In the genomic region with DNA sequence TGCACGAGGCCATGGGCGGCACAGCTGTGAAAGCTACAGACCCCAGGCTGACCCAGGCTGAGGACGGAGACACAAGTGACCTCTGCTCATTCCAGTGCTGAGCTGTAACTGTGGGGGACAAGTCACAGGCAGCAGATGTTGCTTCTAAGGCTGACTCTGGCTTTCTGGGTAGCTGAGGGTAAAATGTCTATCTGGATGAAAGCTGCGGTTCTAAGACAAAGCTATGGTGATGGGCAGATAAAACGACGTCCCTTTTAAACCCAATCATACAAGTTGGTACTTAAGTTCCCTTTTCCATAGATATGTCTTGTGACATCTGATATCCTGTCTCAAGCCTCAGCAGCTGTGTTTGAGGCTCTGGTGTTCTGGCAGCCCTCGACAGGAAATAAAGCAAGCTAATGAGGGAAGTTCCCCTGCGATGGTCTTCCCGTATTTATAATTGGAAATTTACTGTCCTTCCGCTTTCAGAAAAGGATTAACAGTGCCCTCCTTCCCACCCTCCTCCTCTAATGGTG, we compare ENCODE assay signal across 8 mouse cellular contexts.
A peak's percentile ranks its signal among the peaks of the same experiment; 100 is the strongest.
DNase-seq lines count a peak whose midpoint lies in the region; ATAC-seq and TF ChIP-seq lines count a peak whose summit lies in the region.

No protein-coding gene starts in this region.

- no peak for TF ChIP-seq CTCF in brain, embryonic 14.5 days (IDR thresholded peaks at IDR 0.05; ENCODE audit: borderline replicate concordance, extremely low read depth, insufficient read depth, insufficient read length)
- no peak for TF ChIP-seq CTCF in kidney, postnatal 0 days (IDR thresholded peaks at IDR 0.05; ENCODE audit: low read depth)
- no peak for TF ChIP-seq CTCF in layer of hippocampus, adult 2 months (conservative IDR thresholded peaks at IDR 0.05)

- no peak overlapping the region for H3K9ac ChIP-seq in heart, embryonic 12.5 days
- H3K9ac ChIP-seq in kidney, postnatal 0 days (ENCODE audit: low read depth, low read length), result no peak overlapping the region

- H3K36me3 ChIP-seq in heart, embryonic 12.5 days, result peaks cover 12% of the 10 kb centered on the region; the same call in 1 of the 2 replicates
- H3K36me3 ChIP-seq in kidney, postnatal 0 days (ENCODE audit: insufficient read depth, low read length), result no peaks in the 10 kb centered on the region

- WGBS in heart, embryonic 12.5 days, result 31% methylated on average over 10 of the region's 10 CpGs
- WGBS in kidney, postnatal 0 days, result 17% methylated on average over 10 of the region's 10 CpGs

- no peak for ATAC-seq in heart, embryonic 12.5 days (ENCODE audit: insufficient number of reproducible peaks, low FRiP score)
- no peak for ATAC-seq in kidney, postnatal 0 days (replicated peaks; ENCODE audit: low FRiP score, low read depth)
- peak; percentile 94 for ATAC-seq in megakaryocyte progenitor cell, adult 5-6 weeks (replicated peaks; ENCODE audit: poor library complexity)
- ATAC-seq in erythroid progenitor cell, adult 5-6 weeks (replicated peaks; ENCODE audit: low FRiP score, poor library complexity, severe bottlenecking), result no peak

- TF ChIP-seq POLR2A in brain, embryonic 14.5 days (IDR thresholded peaks at IDR 0.05; ENCODE audit: borderline replicate concordance, extremely low read depth, insufficient read depth, insufficient read length, poor library complexity, severe bottlenecking), result no peak

- H3K4me2 ChIP-seq in heart, embryonic 12.5 days, result no peak overlapping the region
- no peak overlapping the region for H3K4me2 ChIP-seq in kidney, postnatal 0 days (ENCODE audit: low read length)

- peak; percentile 35 to 72 for DNase-seq in heart, adult 18-20 months
- peak; percentile 28 for DNase-seq in brain, embryonic 14.5 days (ENCODE audit: low read depth)
- DNase-seq in kidney, postnatal 0 days (ENCODE audit: low spot score), result peak; percentile 75
- DNase-seq in cerebellum, adult 11 months, result no peak
- DNase-seq in layer of hippocampus, adult 2 months (ENCODE audit: low spot score in 2 of 2), result no peak

- no peak overlapping the region for H3K4me3 ChIP-seq in heart, embryonic 12.5 days
- H3K4me3 ChIP-seq in kidney, postnatal 0 days (replicated peaks; ENCODE audit: low read depth, low read length), result no peak overlapping the region
- H3K4me3 ChIP-seq in layer of hippocampus, adult 2 months, result no peak overlapping the region

- H3K9me3 ChIP-seq in heart, embryonic 12.5 days (replicated peaks), result 0 out of 2 replicates have a peak, but pooled peaks cover 5% of the 10 kb centered on the region
- no peaks in the 10 kb centered on the region for H3K9me3 ChIP-seq in kidney, postnatal 0 days (replicated peaks; ENCODE audit: low read length)

- peaks cover 11% of the 10 kb centered on the region for H3K4me1 ChIP-seq in heart, embryonic 12.5 days (replicated peaks)
- H3K4me1 ChIP-seq in kidney, postnatal 0 days (replicated peaks; ENCODE audit: insufficient read depth, low read length), result peaks cover 24% of the 10 kb centered on the region; the same call in 1 of the 2 replicates

- H3K27ac ChIP-seq in heart, embryonic 12.5 days (ENCODE audit: poor library complexity, severe bottlenecking), result no peak overlapping the region
- H3K27ac ChIP-seq in kidney, postnatal 0 days, result peak overlapping the region; percentile 21
- H3K27ac ChIP-seq in layer of hippocampus, adult 2 months, result no peak overlapping the region

- H3K27me3 ChIP-seq in heart, embryonic 12.5 days (replicated peaks), result no peaks in the 10 kb centered on the region
- H3K27me3 ChIP-seq in kidney, postnatal 0 days (ENCODE audit: insufficient read depth, low read length), result no peaks in the 10 kb centered on the region

Comparison
In these comparisons a context has a peak if more than half of its experiments do, and no peak if none do; other contexts are left out.
1. DNase-seq: peak in heart, adult 18-20 months (2 of 2), brain, embryonic 14.5 days (single experiment) and kidney, postnatal 0 days (single experiment); none in cerebellum, adult 11 months (single experiment) and layer of hippocampus, adult 2 months (0 of 2).